Mouse (Mus musculus) c-Kit-negative CD71-positive TER-119-positive erythroid progenitor cells, embryonic 14.5 days (primary cell): ENCODE measurements at regions not wholly inside any gene's neighbourhood (a gene's known extent, or its start where the extent isn't known, plus 50 kb on each side); places are given as distances from the start of the nearest gene placed in this dataset.

Source experiments
- DNase-seq: peaks from one replicate; pipeline ENCODE4 v3.0.0-alpha.2; 2013; ENCODE audit warnings: low read depth, low spot score

DNA sequence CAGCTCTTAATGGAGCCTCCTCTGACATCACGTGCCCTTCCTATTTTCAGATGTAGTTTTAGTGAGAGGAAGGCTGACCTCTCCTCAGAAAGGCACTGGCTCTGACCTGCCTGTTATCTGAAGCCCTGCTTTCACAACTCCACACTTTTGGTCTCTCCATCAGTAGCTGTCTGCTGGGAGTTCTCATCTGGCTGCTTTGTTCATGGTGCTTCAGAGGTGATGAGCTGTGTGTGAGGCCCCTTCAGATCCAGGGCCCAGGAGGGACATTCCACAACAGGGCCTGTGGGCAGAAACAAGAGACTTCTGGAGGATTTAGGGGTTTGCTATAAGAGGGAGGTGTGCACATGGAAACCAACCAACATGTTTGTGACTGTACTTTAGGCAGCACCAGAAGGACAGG, 50.8 kb upstream of the Fhl2 start:
- no peak for DNase-seq

DNA sequence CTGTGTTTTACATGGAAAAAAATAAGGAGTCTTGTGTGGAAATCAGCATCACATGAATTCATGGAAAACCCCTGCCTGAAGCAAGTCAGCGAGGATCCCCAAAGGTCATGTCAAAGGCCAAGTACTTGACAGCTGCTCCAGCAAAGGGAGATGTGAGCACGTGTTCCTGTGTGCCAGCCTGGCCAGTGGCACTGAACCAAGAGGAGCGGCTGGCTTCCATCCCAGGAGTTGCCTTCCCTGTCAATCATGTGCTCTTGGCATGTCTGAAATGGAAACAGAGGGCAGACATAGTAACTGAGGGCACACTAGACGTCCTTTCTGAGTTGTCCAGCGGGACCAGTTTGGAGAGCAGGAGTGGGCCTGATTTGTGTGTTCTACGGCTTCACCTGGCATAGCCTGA, 53.5 kb upstream of the Fhl2 start:
- no peak for DNase-seq

DNA sequence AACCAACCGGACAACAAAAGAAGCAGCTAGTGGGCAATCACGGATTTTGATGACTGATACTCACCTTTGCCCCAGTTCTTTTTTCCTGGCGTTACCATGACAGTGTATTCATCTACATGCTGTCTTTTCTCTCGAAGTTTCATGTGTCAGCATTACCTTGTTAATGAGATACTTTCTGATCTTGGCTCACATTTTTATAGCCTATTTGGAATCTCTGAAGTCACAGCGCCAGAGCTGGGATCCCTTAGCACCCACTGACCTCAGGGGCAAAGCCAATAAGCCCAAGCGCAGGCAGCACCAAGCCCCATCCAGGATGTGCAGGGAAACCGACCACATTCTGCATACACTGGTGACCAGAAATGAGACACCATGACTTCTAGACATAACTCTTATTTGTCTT, 54.6 kb upstream of the Fhl2 start:
- DNase-seq: no peak

- no peak for DNase-seq
Measured at GRCm38 (mm10) chr1:43254129-43254528, 57.3 kb upstream of the Fhl2 start.

DNA sequence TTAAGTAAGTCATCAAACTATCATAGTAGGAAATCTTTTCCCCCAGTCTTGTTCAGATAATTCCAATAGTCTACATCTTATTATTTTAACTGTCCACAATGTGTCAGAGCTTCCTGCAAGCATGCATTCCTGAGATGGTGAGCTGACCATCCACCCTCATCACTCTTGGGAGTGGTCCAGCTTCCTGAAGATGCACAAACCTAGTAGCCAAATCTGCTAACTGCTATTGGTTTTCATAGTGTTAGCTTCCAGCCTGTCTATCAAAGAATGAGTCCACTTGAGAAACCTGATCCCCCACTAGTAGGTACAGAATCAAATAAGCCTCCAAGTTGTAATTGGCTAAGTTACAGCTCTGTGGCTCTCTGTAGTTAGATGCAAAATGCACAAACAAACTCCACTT, 59.3 kb upstream of the Fhl2 start:
- no peak for DNase-seq

DNA sequence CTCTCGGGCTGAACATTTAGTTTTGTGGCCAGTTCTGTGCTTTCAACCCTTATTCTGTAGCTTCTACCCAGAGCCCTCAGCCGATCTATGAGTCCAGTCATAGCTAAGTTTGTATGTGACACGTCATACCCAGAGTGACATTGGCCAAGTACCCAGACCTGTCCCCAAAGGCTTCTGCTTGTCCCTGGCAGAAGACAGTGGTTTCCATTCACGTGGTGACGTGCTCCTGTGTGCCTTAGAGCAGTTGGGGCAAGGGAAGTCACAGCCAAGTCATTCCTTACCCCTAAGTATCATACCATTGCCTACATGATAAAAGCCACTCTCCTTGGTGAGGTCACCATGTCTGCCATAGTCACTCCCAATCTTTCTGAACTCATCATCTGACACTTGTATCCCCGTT, 61.1 kb upstream of the Fhl2 start:
- no peak for DNase-seq

GRCm38 (mm10) chr1:43259841-43260240, 63.1 kb upstream of the Fhl2 start:
- no peak for DNase-seq

GRCm38 (mm10) chr1:43260491-43260890, 63.7 kb upstream of the Fhl2 start:
- DNase-seq: no peak

DNA sequence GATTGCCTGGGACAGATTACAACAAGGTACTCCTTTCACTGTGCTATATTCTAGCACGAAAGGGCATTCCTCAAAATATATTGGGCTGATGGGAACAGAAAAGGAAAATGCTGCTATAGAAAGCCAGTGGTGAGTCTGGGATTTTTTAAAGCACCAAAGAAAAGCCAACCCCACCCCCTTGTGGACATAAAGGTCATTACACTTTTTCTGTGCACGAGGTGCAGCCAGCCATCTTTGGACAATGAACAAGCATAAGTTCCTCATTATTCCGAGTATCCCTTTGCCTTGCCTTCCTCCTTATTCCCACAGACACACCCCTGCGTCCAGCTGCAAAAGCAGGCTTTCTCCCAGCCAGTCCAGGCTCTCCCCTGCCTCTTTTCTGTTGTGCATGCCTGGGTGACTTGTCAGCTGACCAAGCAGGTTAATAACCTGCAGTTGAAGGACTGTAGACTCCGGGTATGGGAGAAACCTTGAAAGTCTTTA, 67.7 kb upstream of the Fhl2 start:
- DNase-seq: peak; percentile 9

GRCm38 (mm10) chr1:43265699-43266455, 69.1 kb upstream of the Fhl2 start:
- DNase-seq: no peak

GRCm38 (mm10) chr1:43269685-43270084, 72.9 kb upstream of the Fhl2 start:
- DNase-seq: no peak

DNA sequence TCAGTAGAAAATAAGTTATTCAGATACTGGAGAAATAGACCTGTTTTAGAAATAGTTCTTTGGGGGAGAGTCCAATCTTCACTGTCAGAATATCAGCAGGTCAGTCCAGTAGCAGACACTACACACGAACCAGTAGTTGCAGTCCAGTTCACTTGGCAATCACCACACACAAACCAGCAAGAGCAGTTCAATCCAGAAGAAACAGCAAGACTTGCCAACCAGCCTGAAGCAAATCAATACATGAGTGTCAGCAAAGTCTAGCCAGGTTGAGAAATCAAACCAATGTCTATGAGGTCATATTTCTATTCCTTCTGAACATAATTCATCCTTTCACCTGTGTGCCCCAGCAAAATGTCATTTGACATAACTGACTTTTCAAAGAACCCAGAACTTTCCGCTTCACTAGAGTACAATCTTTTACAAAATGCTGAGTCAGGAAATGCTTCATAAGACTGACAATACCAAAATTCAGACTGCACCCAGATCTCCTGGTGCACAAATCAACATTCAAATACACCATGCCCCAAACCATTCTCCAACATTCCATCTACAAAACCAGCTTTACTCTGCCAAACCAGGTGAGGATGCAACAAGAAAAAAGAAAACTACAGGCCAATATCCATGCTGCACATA, 76.6 kb upstream of the Fhl2 start:
- no peak for DNase-seq

DNA sequence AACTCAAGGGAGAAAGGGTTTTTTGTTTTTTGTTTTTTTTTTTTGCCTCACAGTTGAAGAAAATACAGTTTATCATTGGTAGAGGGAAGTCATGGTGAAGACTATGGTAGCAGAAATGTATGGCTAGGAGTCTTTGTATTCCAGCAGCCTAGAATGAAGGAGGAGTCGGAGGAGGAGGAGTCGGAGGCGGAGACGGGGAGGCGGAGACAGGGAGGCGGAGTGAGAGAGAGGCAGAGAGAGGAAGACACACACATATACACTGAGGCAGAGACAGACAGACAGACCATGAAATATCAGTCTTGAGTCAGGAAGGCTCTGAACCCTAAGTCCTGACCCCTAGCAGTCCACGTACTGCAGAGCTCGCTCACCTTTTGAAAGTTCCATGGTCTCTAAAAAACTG, 95.0 kb upstream of the Fhl2 start:
- no peak for DNase-seq

GRCm38 (mm10) chr1:43292561-43292960, 95.8 kb upstream of the Fhl2 start:
- no peak for DNase-seq

- no peak for DNase-seq
Measured at GRCm38 (mm10) chr1:43294221-43295012, 97.6 kb upstream of the Fhl2 start.

GRCm38 (mm10) chr1:43297579-43297978, 100.8 kb upstream of the Fhl2 start:
- peak; percentile 3 for DNase-seq

- no peak for DNase-seq
Measured at GRCm38 (mm10) chr1:43298746-43299145, 102.0 kb upstream of the Fhl2 start.

DNA sequence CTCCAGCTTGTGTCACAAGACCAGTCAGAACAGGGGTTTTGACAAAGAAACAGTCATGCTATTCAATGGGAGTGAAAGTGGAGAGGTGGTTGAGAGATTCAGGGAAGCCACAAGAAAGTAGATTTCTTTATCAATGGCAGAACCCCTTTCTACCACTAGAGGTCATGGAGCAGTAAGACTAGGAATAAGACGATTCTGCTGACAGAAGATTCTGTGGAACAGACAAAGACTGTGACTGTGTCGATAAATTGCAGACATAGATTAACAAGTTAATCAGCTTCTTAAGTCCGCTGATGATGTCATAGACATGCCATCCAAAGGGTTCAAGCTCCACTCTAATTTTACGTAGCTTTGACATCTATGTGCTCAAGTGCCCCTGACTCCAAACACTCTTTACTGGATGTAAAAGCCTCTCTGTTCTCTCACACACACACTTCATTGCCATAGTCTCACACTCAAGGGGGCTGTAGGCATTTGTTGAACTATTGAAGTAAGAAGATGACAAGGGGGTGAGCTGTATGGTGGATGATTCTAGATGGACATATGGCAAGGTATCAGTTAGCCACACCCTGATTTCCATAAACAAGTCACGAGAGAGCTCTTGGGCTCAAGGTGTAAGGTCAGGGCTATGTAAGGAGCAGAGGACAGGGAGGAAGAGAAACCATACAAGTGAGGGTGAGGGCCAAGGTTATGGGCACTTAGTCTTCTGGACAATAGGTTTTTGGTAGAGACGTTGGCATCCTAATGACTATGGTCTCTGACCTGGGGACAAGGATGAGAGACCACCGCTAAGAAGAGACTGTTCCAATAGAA, 102.9 kb upstream of the Fhl2 start:
- peak; percentile 17 for DNase-seq

DNA sequence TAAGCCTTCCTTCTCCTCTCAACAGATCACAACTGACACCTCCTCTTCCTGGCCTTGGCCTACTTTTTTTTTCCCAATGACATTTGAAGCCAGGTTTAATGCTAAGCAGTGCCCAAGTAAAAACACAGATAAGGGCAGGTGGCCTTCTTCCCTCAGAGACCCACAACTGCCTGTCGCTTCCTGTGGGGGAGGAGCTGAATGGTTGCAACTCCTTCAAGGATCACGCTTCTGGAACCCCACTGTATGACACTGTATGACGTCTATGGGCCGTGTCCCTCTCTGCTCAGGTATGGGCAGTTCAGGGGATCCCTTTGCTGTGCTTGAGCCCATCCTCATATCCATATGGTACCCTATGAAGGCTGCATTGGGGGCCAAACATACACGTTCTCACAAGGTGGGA, 103.9 kb upstream of the Fhl2 start:
- no peak for DNase-seq

DNA sequence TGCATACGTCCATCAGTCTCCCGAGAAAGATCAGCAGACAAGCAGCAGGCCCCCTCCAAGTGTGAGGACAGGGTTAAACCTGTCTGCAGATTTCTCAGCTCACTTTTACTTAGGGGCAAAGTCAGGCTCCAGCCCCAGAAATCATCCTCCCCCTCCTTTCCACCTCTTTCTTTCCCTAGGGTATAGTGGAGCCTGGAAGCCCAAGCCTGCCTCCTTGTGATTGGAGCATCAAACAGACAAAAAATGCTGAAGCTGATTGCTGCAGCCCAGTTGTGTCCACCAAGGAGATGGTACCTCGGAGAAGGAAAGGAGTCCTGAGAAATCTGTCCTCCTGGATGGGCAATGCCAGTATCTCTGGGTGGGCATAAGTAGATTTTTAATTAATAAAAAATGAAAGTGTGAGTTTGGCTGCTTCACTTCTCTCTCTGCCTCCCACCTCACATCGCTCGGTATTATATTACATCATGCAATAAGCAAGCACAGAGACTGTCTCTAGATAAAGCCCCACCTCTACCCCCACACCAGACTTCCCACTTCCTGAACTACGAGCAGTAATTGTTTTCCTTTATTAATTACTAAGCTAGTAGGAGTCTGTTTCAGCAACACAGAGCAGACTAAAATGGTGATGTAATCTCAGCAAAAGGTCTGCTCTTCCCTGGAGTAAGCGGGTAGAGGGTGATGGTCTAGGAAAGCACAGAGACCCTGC, 105.2 kb upstream of the Fhl2 start:
- no peak for DNase-seq

GRCm38 (mm10) chr1:43302657-43303056, 105.9 kb upstream of the Fhl2 start:
- no peak for DNase-seq
